27 mouse cellular contexts compared by ENCODE assay signal in the genomic region with DNA sequence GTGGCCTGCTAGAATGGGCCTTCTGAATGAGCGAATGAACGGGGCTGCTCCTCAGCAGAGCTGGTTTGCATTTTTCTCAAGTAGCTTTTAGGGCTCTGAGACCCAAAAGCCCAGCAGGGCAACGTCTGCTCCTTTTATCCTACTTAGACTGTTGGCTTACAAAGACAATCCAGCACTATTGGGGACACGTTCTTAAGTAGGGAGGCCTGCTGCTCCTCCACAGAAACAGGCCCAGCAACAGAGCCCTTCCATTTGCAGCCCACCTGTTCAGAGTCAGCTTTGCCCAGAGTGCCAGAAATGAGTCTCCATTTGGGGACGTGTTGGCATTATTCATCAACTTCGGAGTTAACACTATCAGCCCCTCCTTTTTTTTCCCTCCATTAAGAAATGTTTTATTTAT.
A peak's percentile ranks its signal among the peaks of the same experiment; 100 is the strongest.
DNase-seq lines count a peak whose midpoint lies in the region; ATAC-seq and TF ChIP-seq lines count a peak whose summit lies in the region.
"Had no signal": no experiment of that assay in that cellular context is flagged by ENCODE, and none has a peak within 500 bp of the region (broad histone marks: within the 10 kb centered on the region; RNA-seq: fewer than 3 reads in every experiment).

No protein-coding gene starts in this region.

- 14% methylated on average over 6 of the region's 6 CpGs for WGBS in forebrain, embryonic 14.5 days
- 15% methylated on average over 6 of the region's 6 CpGs for WGBS in forebrain, embryonic 12.5 days
- WGBS in kidney, embryonic 14.5 days = 66% methylated on average over 6 of the region's 6 CpGs

- ATAC-seq in forebrain, embryonic 14.5 days = no peak
- ATAC-seq in forebrain, embryonic 12.5 days (ENCODE audit: low FRiP score) = no peak
- ATAC-seq in kidney, embryonic 14.5 days (ENCODE audit: low FRiP score, low TSS enrichment) = no peak
- ATAC-seq: activated CD4-positive, CD25-positive, alpha-beta regulatory T cell, adult 4 months; hindbrain, postnatal 0 days; inflammation-experienced regulatory T-cells, adult 6 months; intestine, embryonic 16.5 days had no signal

- DNase-seq in cerebellum, postnatal 10 days = peak; percentile 49 to 57
- no peak for DNase-seq in cerebellum, adult 8-10 months
- peak; percentile 39 for DNase-seq in forebrain, embryonic 14.5 days (ENCODE audit: low spot score)
- no peak for DNase-seq in layer of hippocampus, adult 2 months (ENCODE audit: low spot score in 2 of 2)
- DNase-seq in layer of hippocampus, adult 18-20 months (ENCODE audit: low spot score in 2 of 2) = no peak
- DNase-seq in gastrocnemius, postnatal 4 days (ENCODE audit: low spot score in 2 of 2) = no peak
- DNase-seq: adrenal gland, adult 8-10 months; adrenal gland, postnatal 36 days; cerebellum, adult 18-20 months; cerebellum, adult 9-11 months; gastrocnemius, postnatal 10 days; gastrocnemius, postnatal 36 days; heart, adult 18-20 months; heart, postnatal 14 days; heart, postnatal 4 days; kidney, adult 18-20 months; kidney, adult 9 months had no signal

- H3K4me3 ChIP-seq in forebrain, embryonic 14.5 days (ENCODE audit: low read depth, low read length) = no peak overlapping the region
- H3K4me3 ChIP-seq in forebrain, embryonic 12.5 days (replicated peaks) = no peak overlapping the region
- H3K4me3 ChIP-seq in layer of hippocampus, adult 2 months = no peak overlapping the region
- H3K4me3 ChIP-seq in kidney, embryonic 14.5 days (ENCODE audit: low read length) = no peak overlapping the region
- H3K4me3 ChIP-seq: embryonic facial prominence, embryonic 12.5 days; embryonic facial prominence, embryonic 15.5 days; heart, embryonic 13.5 days had no signal

- no peaks in the 10 kb centered on the region for H3K4me1 ChIP-seq in forebrain, embryonic 14.5 days (ENCODE audit: control insufficient read depth, insufficient read depth, low read length)
- peaks cover 4% of the 10 kb centered on the region for H3K4me1 ChIP-seq in forebrain, embryonic 12.5 days
- H3K4me1 ChIP-seq in kidney, embryonic 14.5 days (ENCODE audit: control insufficient read depth, insufficient read depth, low read length) = no peaks in the 10 kb centered on the region
- H3K4me1 ChIP-seq: embryonic facial prominence, embryonic 15.5 days had no signal

- no peak overlapping the region for H3K4me2 ChIP-seq in forebrain, embryonic 14.5 days (ENCODE audit: low read length)
- no peak overlapping the region for H3K4me2 ChIP-seq in forebrain, embryonic 12.5 days
- H3K4me2 ChIP-seq in kidney, embryonic 14.5 days (replicated peaks; ENCODE audit: low read depth, low read length) = no peak overlapping the region
- H3K4me2 ChIP-seq: embryonic facial prominence, embryonic 12.5 days; embryonic facial prominence, embryonic 15.5 days; heart, embryonic 13.5 days; hindbrain, embryonic 14.5 days had no signal

- TF ChIP-seq CTCF in layer of hippocampus, adult 2 months (conservative IDR thresholded peaks at IDR 0.05) = no peak

- H3K27me3 ChIP-seq in forebrain, embryonic 14.5 days (replicated peaks; ENCODE audit: control insufficient read depth, insufficient read depth, low read length) = no peaks in the 10 kb centered on the region
- 0 out of 2 replicates have a peak, but pooled peaks cover 8% of the 10 kb centered on the region for H3K27me3 ChIP-seq in forebrain, embryonic 12.5 days
- no peaks in the 10 kb centered on the region for H3K27me3 ChIP-seq in kidney, embryonic 14.5 days (ENCODE audit: control insufficient read depth, insufficient read depth, low read length)
- H3K27me3 ChIP-seq: embryonic facial prominence, embryonic 12.5 days; embryonic facial prominence, embryonic 15.5 days; heart, embryonic 13.5 days had no signal

- no peaks in the 10 kb centered on the region for H3K9me3 ChIP-seq in forebrain, embryonic 14.5 days (replicated peaks; ENCODE audit: control insufficient read depth, low read length)
- no peaks in the 10 kb centered on the region for H3K9me3 ChIP-seq in forebrain, embryonic 12.5 days
- no peaks in the 10 kb centered on the region for H3K9me3 ChIP-seq in kidney, embryonic 14.5 days (ENCODE audit: control insufficient read depth, low read length)
- H3K9me3 ChIP-seq: embryonic facial prominence, embryonic 12.5 days; embryonic facial prominence, embryonic 15.5 days; heart, embryonic 13.5 days had no signal

- H3K36me3 ChIP-seq in forebrain, embryonic 14.5 days (ENCODE audit: control insufficient read depth, insufficient read depth, low read length) = 0 out of 2 replicates have a peak, but pooled peaks cover 3% of the 10 kb centered on the region
- H3K36me3 ChIP-seq in forebrain, embryonic 12.5 days (replicated peaks) = peaks cover 4% of the 10 kb centered on the region; the same call in 1 of the 2 replicates
- no peaks in the 10 kb centered on the region for H3K36me3 ChIP-seq in kidney, embryonic 14.5 days (ENCODE audit: control insufficient read depth, insufficient read depth, low read length)
- H3K36me3 ChIP-seq: embryonic facial prominence, embryonic 12.5 days; embryonic facial prominence, embryonic 15.5 days; heart, embryonic 13.5 days had no signal

- no peak overlapping the region; the same call in 1 of the 2 replicates for H3K27ac ChIP-seq in forebrain, embryonic 14.5 days (ENCODE audit: low read depth, low read length)
- no peak overlapping the region for H3K27ac ChIP-seq in forebrain, embryonic 12.5 days
- 0 out of 2 replicates have a peak overlapping the region, but pooled peaks have one; percentile 23 for H3K27ac ChIP-seq in layer of hippocampus, adult 2 months
- H3K27ac ChIP-seq in kidney, embryonic 14.5 days (ENCODE audit: low read depth, low read length) = no peak overlapping the region
- H3K27ac ChIP-seq: embryonic facial prominence, embryonic 12.5 days; embryonic facial prominence, embryonic 15.5 days; heart, embryonic 13.5 days; hindbrain, embryonic 14.5 days; hindbrain, postnatal 0 days had no signal

- no peak overlapping the region for H3K9ac ChIP-seq in forebrain, embryonic 14.5 days (ENCODE audit: low read length)
- H3K9ac ChIP-seq in forebrain, embryonic 12.5 days = no peak overlapping the region
- H3K9ac ChIP-seq in kidney, embryonic 14.5 days (ENCODE audit: low read depth, low read length) = no peak overlapping the region
- H3K9ac ChIP-seq: embryonic facial prominence, embryonic 12.5 days; embryonic facial prominence, embryonic 15.5 days; heart, embryonic 13.5 days; hindbrain, embryonic 14.5 days had no signal

Comparison
In these comparisons a context has a peak if more than half of its experiments do, and no peak if none do; other contexts are left out.
1. DNase-seq: peak in cerebellum, postnatal 10 days (2 of 2) and forebrain, embryonic 14.5 days (single experiment); none in cerebellum, adult 8-10 months (single experiment), layer of hippocampus, adult 2 months (0 of 2), layer of hippocampus, adult 18-20 months (0 of 2) and gastrocnemius, postnatal 4 days (0 of 2).